Mouse (Mus musculus) T-cell, adult 2 months (primary cell): Measurements from ENCODE around the gene Rheb.
"Not testable (repeated sequence)": the region's sequence is repeated elsewhere in the genome, so short reads cannot be mapped to it uniquely, and the experiment has no call there.

ENCODE experiments used
- DNase-seq: peaks from one replicate; pipeline ENCODE4 v3.0.0; 2022; ENCODE audit warnings: low spot score

Rheb gene

DNA sequence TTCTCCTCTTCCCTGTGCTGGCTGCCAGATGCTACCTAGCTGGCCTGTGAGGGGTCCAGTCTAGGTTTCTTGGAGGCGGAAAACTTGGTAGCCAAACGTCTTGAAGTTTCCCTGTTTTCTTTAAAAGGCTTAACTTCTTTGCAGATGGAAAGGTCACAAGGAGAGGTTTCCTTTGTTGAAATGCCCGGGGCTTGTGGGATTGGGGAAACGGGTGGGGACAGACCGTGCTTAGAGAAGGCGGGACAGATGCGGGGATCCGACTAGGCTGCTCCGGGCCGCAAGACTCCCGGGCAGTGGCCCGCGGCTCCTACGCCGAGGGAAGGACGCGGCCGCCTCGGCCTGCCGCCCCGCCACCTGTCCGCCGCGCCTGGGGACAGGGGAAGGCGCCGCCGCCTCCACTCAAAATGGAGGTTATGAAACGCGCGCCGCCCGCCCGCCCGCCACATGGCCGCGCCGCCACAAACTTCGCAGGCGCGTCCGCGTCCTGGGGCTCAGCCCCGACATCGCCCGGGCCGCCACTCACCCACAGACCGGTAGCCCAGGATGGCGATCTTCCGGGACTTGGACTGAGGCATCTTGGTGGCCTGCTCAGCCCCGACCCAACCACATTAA, 656 bp downstream of the Rheb start:
- no peak for DNase-seq

DNA sequence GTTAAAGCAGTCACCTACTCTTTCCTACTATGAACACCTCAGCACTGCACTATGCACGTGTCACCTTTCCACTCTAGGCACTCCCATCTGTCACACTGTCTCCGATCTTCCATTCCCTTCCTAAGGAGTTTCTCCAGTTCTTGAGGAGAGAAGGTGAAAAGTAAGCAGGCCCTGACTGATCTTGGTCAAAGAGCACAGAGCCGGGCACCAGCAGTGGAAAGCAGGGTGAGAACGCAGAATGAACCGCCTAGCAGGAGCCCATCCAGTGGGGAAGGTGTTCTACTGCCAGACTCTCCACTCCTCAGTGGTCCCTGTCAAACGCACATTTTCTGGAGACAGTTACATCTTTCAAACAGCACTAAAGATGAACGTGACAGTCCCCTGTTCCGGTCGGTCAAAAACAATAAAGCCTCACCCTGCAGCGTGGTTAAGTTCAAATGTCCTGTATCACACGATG, 1.4 kb downstream of the Rheb start:
- DNase-seq = no peak

DNA sequence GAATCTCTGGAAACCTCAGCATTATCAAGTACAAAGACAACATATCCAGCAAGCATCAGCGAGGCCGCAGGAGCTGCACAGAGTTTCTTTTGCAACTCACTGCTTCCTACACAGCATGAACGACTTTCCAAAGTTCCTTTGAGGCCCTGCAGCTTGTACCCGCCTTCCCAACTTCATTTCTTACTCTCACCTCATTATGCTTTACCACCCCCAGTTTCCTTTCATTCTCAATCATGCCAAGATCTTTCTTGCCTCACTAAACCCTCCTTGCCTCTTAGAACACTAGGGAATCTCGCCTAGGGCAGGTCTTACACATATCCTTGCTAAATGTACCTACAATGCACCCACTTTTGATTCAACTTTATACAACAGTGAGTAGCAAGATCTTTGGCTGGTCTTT, 7.9 kb downstream of the Rheb start:
- no peak for DNase-seq

DNA sequence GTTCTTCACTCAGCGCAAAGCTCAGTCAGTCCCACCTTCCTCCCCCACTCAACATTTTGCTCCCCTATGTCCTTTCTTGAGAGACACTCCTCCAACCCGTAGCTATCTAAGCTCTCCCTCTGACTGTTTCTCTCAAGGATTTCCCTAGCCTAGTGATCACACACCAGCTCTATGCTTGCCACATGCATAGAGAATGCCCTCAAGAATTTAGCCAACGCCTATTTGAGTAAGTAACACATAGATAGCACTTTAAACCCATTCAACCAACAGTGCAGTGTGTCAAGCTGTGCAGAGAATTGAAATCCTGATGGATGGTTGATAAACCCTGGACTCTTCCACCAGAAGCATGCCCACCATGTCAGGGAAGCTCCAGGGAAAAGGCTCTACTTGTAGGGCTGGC, 10.5 kb downstream of the Rheb start:
- no peak for DNase-seq

DNA sequence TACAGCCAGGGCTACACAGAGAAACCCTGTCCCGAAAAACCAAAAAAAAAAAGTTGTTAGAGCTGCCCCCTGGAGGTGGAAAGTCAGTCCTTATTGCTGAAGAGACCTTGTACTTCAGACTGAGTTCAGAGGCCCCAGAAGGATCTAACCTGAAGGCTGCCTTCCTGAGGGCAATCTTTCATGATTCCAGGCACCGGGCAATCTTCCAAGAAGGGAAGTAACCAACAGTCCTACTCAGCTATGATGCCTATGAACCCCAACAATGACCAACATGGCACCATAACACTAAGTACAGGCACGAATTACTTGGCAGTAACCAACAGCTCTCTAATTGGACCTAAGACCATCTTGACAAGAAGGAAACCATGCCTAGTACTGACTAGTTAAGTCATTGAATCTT, 14.0 kb downstream of the Rheb start:
- no peak for DNase-seq

DNA sequence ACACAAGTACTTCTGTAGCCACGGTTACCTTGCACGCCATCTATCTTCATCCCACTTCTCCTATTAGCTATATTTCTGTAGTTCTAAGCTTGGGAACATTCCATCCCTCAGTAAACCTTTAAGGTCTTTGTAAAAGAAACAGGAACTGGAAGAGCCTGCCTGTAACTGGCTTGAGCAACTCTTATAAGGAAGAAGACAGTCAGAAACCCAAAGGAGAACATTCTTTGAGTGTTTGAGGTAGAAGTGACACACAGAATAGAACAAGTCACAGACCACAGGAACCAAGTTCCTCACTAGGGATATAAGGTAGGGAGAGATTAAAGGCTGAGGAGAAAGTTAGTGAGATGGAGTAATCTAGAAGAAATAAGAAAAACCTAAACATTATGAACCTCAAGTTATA, 15.3 kb downstream of the Rheb start:
- DNase-seq = no peak

DNA sequence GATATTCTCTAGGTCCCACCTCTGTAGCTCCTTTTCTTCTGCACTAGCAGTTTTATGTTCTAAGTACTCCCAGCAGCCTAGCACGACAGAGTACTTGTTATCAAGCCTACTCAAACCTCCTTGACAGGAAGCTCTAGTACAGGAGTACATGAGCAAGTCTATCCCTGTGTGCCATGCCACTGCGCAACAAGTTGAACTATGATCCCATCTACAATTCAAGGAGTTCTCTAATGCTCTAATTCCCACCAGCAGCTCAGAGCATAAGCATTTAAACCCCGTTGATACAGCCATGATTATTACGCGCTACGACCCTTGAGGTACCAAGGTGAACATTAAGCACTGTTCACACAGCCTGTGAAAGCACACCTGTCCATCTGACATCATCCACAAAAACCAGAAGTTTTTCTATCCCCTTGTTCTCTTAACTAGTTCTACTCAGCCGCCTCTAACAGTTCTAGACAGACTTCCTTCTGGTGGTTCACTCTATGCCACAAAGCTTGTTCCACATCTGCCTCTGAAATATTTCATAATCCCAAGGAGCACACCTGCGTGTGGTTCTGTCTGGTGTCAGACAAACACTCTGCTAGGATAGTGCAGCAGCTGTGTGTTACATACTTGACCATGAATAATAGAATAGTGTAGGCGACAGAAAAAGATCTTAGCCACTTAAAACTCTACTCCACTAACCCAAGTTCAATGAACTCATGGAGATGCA, 16.2 kb downstream of the Rheb start:
- DNase-seq = no peak

DNA sequence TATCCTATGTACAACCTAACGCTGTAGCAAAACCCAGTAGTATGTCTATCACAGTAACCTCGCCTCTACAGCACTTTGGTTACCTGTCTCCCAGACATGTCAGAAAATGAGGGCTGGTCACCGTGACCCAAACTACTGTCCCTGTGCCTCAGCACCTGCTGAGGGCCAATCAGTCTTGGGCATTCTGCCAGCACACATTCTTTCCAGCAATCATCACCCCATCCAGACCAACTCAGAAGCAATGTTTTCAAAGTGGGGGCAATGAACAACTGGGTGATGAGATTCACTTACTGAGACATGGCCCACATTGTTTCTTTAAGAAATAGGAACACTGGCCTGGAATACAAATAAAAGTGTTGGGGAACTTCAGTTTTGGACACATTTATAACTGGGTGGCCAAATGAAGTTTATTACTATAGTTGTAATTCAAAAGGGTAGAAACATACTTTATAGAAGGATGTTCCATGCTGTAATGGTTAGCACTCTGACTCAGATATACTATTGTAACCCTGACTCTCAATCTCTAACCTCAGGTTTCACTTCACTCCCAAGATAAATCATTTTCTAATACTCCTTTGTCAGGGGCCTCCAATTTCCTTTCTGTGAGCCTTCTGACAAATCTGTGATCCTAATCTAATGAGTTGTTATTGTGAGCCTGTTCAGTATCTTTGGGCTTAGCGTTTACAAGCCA, 16.9 kb downstream of the Rheb start:
- no peak for DNase-seq

DNA sequence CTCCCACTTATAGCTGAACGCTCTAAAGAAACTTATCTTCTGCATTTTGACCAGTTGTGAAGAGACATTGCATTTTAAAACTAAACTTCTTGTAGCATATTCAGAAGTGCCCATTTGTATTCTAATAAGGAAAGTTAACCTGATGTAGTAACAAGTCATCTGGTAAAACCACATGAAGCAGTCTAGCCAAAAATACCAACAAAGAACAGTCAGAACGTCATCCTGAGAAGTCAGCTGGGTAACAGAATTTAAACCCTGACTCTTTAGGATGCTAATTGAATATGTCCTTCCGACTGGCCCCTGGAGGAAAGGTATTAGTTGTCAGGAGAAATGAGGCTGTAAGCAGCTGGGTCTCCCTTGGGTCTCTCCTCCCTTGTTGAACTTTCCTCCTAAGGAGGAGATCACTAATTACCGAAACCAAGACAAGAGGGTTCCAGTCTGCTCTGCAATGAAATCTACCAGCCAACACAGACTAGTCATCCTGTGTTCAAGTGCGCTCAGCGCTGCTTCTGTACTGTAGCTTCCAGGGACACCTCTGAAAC, 18.5 kb downstream of the Rheb start:
- DNase-seq = no peak

DNA sequence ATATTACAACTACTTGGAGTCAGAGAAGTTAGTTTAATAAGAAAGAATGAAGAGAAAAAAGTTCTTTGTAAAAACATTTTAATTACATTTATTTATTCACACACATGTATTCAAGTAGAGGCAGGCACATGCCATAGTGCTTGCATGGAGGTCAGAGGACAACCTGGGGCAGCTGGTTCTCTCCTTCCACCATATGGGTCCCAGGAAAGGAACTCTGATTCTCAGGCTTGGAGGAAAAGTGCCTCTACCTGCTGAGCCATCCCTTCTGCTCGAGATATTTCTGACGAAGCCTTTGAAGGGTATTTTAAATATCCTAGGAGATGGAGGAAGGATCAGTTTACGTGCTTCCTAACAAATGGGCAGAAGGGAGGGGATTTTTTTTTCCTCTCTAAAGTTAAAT, 19.6 kb downstream of the Rheb start:
- no peak for DNase-seq

DNA sequence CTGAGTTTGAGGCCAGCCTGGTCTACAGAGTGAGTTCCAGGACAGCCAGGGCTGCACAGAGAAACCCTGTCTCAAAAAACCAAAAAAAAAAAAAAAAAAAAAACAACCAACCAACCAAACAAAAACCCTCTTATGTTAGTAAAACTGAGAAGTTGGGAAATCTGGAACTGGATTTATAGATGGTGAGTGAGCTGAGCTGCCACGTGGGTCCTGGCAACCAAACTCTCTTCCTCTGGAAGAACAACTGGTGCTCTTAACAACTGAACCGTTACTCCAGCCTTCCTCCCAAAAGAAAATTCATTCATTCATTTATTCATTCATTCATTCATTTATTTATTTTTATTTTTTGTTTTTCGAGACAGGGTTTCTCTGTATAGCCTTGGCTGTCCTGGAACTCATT, 20.2 kb downstream of the Rheb start:
- DNase-seq = not testable (repeated sequence)

DNA sequence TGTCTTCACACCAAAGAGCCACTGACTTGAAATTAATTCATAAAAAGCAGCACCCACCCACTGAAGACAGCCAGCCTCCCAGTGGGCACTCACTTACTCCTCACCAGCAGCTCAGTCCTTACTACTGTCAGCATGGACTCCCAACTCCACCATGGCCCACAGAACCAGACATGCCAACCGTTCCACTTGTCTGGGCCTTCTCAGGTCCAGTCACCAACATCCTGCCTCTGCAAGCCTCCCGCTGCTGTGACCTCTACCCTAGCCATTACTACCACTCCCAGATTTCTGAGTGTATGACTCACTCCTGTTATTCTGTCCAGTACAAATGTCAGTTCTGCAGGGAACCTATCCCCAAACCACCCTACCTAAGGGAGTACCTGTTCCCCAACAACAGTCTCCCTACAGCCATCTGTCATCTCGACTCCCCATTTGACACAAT, 21.0 kb downstream of the Rheb start:
- no peak for DNase-seq

DNA sequence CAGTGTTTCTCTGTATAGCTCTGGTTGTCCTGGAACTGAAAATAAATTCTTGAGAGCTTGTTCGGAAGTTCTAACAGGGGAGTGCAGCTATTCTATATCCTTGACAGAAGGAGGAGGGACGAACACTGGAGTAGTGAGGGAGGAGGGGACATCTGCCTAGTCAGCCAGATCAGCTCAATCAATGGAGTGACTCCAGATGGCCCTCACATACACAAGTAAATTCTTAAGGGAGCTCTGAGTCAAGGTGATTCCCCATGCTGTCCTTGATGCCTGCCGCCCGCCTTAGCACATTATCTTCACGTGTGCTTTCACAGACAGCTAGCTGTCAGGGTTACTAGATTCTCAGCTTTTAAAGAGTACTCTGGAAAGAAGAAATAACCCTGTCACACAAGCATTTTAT, 21.8 kb downstream of the Rheb start:
- no peak for DNase-seq

DNA sequence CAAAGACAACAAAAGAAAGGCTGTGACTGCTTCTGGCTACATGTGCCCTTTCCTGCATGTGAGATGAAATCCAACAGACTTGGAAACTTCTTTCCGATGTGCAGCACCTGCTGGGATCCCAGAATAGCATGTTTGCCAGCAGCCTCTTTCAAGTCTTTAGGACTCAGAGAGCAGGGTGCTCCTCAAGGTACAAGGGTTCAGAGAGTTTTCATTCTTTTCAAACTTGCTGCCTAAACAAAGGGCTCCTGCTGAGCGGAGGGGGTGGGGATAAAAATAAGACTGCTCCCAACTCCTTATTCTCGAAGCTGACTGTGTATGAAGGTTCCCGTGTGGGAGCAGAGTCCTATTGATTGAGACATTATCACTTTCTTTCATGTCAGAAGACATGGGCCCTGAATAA, 25.2 kb downstream of the Rheb start:
- DNase-seq = no peak

DNA sequence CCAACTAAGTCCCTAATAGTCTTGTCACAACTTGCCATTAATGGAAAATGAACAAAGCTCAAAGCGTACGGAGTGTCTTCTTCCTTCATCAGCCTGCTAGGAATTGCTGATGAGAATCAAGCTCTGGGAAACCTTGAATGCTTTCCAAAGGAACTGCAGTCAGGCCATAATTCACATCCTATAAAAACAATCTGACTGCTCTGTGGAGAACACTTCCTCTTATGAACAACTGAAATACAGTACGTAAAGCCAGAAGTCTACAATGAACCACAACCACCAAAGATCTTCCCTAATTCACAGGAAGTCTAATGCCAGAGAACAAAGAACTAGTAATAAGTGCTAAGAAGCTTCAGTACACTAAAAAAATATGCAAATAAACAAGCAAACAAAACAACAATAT, 28.5 kb downstream of the Rheb start:
- DNase-seq = no peak

DNA sequence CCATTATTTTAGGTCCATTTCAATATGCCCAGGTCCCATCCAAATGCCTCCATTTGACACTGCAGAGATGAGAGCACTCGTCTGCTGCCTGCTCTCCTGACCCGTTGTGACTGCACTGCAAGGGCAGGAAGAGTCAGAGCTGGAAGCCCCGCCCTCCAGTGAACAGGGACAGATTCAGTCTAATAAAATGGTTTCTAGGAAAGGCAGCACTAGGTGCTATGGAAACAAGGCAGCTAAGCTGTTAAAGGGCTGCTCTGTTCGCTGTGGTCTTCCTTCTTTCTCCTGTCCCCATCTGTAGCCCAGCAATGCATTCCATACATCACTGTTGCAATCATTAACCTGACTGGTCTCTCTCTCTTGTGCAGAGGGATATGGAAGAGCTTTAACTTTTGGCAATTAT, 29.4 kb downstream of the Rheb start:
- no peak for DNase-seq

DNA sequence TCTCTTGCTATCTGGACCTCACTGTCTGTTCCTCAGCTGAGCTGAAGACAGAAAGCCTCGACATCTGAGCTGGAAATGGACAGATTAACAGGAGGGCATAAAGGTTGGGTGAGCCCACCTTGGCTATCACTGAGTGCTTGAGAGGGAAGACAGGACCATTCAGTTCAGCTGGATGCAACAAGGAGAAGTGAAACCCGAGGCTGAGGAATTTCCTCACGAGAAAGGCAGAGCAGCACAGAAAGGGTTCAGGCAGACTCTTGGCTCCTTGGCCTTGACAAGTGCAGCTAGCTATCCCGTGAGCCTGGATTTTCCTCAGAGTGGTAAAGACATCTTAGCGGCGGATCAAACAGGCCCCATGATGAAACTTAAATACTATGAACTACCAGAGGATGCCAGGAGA, 37.2 kb downstream of the Rheb start:
- no peak for DNase-seq

DNA sequence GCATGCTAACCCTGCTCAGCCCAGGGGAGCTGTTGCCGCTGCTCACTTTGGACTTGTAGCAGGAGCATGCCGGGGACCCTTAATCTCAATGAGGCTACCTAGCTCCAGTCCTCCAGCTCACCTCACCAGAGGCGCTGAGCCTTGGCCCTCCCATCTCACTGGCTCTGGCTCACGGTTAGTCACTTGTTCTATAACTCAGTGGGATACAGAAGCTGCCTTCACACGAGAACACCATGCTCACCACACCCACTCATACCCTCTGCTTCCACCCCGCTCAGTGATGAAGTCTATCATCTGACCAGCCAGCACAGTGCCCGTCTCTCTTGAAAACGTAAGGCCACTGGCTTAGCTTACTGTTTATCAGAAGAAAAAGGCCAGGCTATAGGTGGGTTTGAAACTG, 37.8 kb downstream of the Rheb start:
- DNase-seq = no peak

DNA sequence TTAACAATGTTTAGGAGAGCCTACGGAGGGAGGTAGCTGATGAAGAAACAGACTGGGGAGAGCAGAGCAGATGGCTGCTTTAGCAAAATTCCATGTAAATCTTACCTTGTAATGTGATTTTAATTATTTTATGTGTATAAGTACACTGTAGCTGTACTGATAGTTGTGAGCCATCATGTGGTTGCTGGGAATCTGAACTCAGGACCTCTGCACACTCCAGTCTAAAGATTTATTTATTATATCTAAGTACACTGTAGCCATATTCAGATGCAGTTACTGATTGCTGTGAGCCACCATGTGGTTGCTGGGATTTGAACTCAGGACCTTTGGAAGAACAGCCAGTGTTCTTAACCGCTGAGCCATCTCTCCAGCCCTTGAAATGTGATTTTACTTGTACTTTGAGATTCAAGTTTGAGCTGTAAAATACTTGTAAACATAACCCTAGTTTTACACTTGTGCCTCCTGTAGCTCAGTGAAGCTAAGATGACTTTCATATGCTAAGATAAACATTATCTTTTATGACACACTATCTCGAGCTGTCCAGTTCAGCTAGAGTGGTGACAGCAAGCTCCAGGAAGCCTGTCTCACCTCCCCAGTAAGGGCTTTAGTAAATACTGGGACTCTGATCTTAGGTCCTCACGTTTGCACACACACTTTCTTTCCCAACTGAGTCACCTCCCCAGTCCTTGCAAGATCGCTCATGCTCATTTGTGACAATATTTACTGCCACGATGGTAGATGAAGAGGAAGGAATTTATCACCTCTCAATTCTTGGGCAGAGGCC, 40.4 kb downstream of the Rheb start:
- no peak for DNase-seq

DNA sequence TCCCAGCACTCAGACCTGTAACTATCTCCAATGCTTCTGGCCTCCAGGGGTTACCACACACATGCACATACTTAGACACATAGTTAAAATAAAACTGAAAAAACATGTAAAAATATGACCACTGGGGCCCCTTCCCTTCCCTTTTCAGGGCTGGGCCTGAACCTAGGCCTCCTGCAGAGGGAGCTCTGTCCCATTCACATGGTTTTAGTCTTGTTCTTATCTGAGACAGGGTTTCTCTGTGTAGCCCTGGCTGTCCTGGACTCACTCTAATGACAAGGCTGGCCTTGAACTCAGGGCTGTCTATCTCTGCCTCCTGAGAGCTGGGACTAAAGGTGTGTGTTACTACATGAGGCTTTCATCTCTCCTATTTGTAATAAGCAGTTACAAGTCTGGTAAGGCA, 42.0 kb downstream of the Rheb start:
- no peak for DNase-seq

DNA sequence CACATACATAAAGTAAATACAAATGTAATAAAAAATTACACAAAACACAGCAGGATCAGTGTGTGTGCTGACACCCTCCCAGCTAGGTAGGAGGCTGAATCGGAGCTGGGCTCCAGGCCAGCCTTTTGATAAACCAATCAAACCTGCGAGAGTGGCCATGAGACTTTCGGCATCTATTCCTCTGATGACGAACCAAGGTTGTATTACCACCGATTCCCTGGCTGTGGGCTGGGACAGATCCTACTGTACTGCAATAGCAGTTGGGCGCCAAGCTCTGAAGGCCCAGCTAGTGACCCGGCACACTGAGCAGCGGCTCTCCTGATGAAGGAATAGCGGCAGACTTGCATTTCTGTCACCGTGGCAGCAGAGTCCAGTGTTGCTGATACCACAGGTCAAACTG, 43.8 kb downstream of the Rheb start:
- no peak for DNase-seq

DNA sequence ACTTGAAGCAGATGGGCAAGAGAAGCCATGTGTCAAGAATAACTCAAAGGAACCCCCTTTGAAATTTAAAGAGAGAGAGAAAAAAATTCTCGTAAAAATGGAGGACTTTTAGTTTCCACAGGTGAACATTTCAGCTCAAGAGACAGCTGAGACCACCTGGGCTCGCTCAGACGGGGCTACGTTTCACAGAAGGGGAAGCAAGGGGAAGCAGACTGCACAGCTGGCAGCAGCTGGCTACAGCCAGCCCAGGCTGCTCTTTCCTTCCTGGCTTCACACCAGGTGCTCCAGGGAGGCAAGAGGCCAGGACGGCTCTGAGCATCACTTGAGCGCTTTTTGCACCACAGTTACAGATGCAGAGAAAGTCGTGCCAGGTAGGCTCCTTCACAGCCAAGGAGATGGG, 44.6 kb downstream of the Rheb start:
- no peak for DNase-seq
